Mouse (Mus musculus): ENCODE results near the gene Mtss1l. TPM values are rescaled to one million over a fixed set of nuclear protein-coding genes. Genes with fewer than 3 reads are reported as not detected.

Gene Mtss1l
- polyA plus RNA-seq, 1 experiment from 2014 or later = 5.9 TPM

DNA sequence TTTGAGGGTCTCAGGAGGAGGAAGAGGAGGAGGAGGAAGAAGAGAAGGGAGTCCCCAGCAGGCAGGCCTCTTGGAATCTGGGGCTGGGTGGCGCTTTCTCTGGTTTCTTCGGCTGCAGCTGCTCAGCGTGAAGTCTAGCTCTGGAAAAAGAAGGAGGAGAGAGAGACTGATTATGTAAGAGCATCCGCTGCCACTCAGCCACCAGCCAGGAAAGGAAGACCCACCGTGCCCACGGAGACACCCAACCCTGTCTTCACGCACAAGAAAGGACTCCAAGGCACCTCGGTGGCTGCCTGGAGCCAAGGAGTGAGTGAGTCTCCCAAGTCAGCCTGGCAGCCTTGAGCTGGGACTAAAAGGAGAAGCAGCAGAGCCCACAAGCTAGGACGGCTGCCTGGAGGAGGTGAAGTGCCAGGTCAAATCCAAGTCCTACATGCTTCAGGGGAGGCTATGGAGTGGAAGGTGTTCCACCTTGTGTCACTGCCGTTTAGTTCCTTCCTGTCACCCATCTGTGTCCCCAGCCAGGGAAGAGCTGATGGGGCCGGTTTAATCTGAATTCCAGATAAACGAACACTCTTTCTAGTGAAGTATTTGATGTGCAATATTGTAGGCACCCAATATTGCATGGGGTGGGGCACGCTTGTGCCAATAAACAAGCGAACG, 34.4 kb downstream of the Mtss1l start:
- ATAC-seq (replicated peaks; ENCODE audit: low FRiP score) (no peak), DNase-seq (ENCODE audit: low spot score) (no peak)
- Histone ChIP-seq H3K9me3 (ENCODE audit: control insufficient read depth, low read length) (no peaks in the 10 kb centered on the region), H3K27ac (ENCODE audit: low read depth, low read length) (no peak overlapping the region), H3K4me3 (ENCODE audit: low read depth, low read length) (no peak overlapping the region), H3K27me3 (replicated peaks; ENCODE audit: control insufficient read depth, insufficient read depth, low read length) (no peaks in the 10 kb centered on the region), H3K36me3 (ENCODE audit: control insufficient read depth, insufficient read depth, low read length) (no peaks in the 10 kb centered on the region), H3K4me1 (replicated peaks; ENCODE audit: control insufficient read depth, insufficient read depth, low read length) (no peaks in the 10 kb centered on the region), H3K4me2 (no peak overlapping the region), H3K9ac (ENCODE audit: low read depth, low read length) (no peak overlapping the region)
- WGBS = 51% methylated on average over 15 of the region's 15 CpGs

DNA sequence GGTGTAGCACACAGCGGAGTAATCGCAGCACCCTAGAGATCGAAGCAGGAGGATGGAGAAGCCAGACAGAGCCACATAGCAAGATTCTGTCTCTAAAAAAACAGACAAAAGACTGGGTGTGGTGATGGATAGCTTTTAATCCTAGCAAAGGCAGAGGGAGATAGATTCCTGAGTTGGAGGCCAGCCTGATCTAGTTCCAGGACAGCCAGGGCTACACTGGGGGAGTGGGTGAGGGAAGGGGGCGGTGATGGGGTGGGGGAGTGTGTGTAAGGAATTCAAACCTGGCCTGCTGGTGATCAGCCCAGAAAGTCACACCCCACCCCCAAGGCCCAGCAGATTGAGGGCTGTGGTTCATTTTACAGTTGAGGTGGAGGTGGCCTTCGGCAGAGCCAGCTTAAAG, 34.9 kb downstream of the Mtss1l start:
- no peak for ATAC-seq (replicated peaks; ENCODE audit: low FRiP score)
- WGBS = 75% methylated on average over 5 of the region's 5 CpGs
- DNase-seq (ENCODE audit: low spot score) = no peak

DNA sequence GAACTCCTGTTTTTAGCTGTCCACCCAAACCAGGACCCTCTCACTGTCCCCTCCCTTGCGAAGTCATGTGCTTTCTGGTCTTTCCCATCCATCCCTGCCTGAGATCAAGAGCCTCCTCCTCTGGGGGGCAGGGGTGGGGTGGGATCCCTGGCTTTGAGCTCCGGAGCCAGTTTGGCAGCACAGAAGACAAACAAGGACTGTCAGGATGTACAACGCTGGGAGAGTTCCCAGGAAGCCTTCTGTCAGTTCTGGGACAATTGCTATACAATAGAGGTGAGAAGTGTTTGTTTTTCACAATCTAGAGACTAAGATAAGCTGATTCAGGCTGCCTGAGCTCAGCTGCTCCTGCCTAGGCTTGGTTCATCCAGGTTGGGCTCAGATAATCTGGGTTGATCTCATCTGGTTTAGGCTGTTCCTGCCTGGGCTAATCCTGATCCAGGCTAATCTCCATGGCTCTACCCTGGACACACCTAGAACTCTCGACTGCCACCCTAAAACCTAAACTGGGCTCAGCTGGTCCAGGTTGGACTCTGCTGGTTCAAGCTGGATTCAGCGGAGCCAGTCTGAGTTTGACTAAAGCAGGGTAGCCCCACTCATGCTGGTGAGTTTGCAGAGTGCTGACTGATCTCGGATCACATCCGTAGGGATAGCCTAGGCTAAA, 39.1 kb downstream of the Mtss1l start:
- H3K4me2 ChIP-seq = no peak overlapping the region
- H3K9me3 ChIP-seq (ENCODE audit: control insufficient read depth, low read length) = no peaks in the 10 kb centered on the region
- ATAC-seq (replicated peaks; ENCODE audit: low FRiP score) = no peak
- no peak overlapping the region for H3K9ac ChIP-seq (ENCODE audit: low read depth, low read length)
- 71% methylated on average over 7 of the region's 7 CpGs for WGBS
- DNase-seq (ENCODE audit: low spot score) = no peak
- no peak overlapping the region for H3K27ac ChIP-seq (ENCODE audit: low read depth, low read length)
- no peaks in the 10 kb centered on the region for H3K4me1 ChIP-seq (replicated peaks; ENCODE audit: control insufficient read depth, insufficient read depth, low read length)
- H3K27me3 ChIP-seq (replicated peaks; ENCODE audit: control insufficient read depth, insufficient read depth, low read length) = no peaks in the 10 kb centered on the region
- no peaks in the 10 kb centered on the region for H3K36me3 ChIP-seq (ENCODE audit: control insufficient read depth, insufficient read depth, low read length)
- H3K4me3 ChIP-seq (ENCODE audit: low read depth, low read length) = no peak overlapping the region

More for the DNA sequence above, 34.9 kb downstream of the Mtss1l start:
- Histone ChIP-seq H3K4me3 (ENCODE audit: low read depth, low read length) (no peak overlapping the region), H3K27ac (ENCODE audit: low read depth, low read length) (no peak overlapping the region), H3K4me2 (no peak overlapping the region), H3K4me1 (replicated peaks; ENCODE audit: control insufficient read depth, insufficient read depth, low read length) (no peaks in the 10 kb centered on the region), H3K36me3 (ENCODE audit: control insufficient read depth, insufficient read depth, low read length) (no peaks in the 10 kb centered on the region), H3K27me3 (replicated peaks; ENCODE audit: control insufficient read depth, insufficient read depth, low read length) (no peaks in the 10 kb centered on the region), H3K9me3 (ENCODE audit: control insufficient read depth, low read length) (no peaks in the 10 kb centered on the region), H3K9ac (ENCODE audit: low read depth, low read length) (no peak overlapping the region)

DNA sequence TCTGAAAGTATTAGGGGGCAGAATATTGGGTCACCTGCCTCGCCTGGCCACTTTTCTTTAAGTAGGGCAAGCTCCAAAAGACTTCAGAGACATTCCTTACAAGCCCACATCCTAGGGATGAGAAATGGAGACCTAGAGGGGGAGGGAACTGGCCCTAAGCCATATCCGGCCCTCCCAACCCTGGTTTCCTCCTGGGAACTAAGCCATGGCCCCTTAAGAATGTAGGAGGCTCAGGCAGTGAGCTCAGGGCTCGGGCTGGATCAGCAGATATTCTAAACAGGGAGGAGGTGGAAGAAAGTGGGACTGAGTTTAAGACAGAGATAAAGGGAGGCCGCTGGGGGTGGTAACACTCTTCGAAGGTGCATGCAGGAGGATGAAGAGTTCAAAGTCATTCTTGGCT, 39.9 kb downstream of the Mtss1l start:
- no peak for DNase-seq (ENCODE audit: low spot score)
- Histone ChIP-seq H3K4me3 (ENCODE audit: low read depth, low read length) (no peak overlapping the region), H3K9me3 (ENCODE audit: control insufficient read depth, low read length) (no peaks in the 10 kb centered on the region), H3K4me2 (no peak overlapping the region), H3K4me1 (replicated peaks; ENCODE audit: control insufficient read depth, insufficient read depth, low read length) (no peaks in the 10 kb centered on the region), H3K9ac (ENCODE audit: low read depth, low read length) (no peak overlapping the region), H3K36me3 (ENCODE audit: control insufficient read depth, insufficient read depth, low read length) (no peaks in the 10 kb centered on the region), H3K27ac (ENCODE audit: low read depth, low read length) (no peak overlapping the region), H3K27me3 (replicated peaks; ENCODE audit: control insufficient read depth, insufficient read depth, low read length) (no peaks in the 10 kb centered on the region)
- 40% methylated on average over 5 of the region's 5 CpGs for WGBS
- ATAC-seq (replicated peaks; ENCODE audit: low FRiP score) = no peak; the same call in 1 of the 2 replicates

DNA sequence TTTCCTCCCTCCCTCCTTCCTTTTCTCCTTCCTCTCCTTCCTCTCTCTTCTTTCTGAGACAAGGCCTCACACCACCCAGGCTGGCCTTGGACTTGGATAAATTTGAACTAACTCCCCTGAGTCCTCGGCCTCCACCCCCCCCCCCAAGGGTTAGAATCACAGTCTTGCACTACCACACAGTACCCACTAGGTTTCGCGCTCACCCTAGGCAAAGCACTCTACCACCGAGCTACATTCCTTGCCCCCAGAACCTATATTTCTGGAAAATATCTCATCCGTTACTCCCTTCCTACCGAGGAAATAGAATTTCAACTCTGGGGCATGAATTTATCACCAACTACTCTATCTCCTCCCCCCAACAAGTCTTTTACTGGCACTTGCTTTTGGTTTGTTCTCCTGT, 40.7 kb downstream of the Mtss1l start:
- no peak overlapping the region for H3K27ac ChIP-seq (ENCODE audit: low read depth, low read length)
- H3K4me1 ChIP-seq (replicated peaks; ENCODE audit: control insufficient read depth, insufficient read depth, low read length) = no peaks in the 10 kb centered on the region
- H3K27me3 ChIP-seq (replicated peaks; ENCODE audit: control insufficient read depth, insufficient read depth, low read length) = no peaks in the 10 kb centered on the region
- H3K9ac ChIP-seq (ENCODE audit: low read depth, low read length) = no peak overlapping the region
- no peaks in the 10 kb centered on the region for H3K9me3 ChIP-seq (ENCODE audit: control insufficient read depth, low read length)
- H3K36me3 ChIP-seq (ENCODE audit: control insufficient read depth, insufficient read depth, low read length) = no peaks in the 10 kb centered on the region
- 65% methylated on average over 6 of the region's 6 CpGs for WGBS
- ATAC-seq (replicated peaks; ENCODE audit: low FRiP score) (no peak), DNase-seq (ENCODE audit: low spot score) (no peak)
- H3K4me3 ChIP-seq (ENCODE audit: low read depth, low read length) = no peak overlapping the region
- no peak overlapping the region for H3K4me2 ChIP-seq

DNA sequence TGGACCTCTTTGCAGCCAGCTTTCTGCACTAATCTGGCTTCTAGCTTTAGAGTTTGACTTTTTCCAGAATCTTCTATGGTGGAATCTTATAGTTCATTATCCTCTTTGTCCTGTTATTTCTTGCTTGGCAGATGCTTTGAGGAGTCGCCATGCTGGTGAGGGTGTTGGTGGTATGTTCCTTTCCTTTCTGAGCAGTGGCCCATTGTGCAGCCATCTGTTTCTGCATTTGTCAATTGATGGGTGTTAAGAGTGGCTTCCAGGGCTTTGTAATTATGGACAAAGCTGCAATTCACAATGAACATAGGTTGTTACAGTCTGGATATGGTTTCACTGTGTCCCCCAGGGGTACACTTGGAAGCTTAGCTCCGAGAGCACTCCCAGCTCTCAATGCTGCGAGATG, 43.4 kb downstream of the Mtss1l start:
- no peaks in the 10 kb centered on the region for H3K27me3 ChIP-seq (replicated peaks; ENCODE audit: control insufficient read depth, insufficient read depth, low read length)
- no peak for DNase-seq (ENCODE audit: low spot score)
- no peak overlapping the region for H3K4me3 ChIP-seq (ENCODE audit: low read depth, low read length)
- 81% methylated on average over 3 of the region's 3 CpGs for WGBS
- no peak for ATAC-seq (replicated peaks; ENCODE audit: low FRiP score)
- H3K36me3 ChIP-seq (ENCODE audit: control insufficient read depth, insufficient read depth, low read length) = no peaks in the 10 kb centered on the region
- no peak overlapping the region for H3K4me2 ChIP-seq
- no peak overlapping the region for H3K27ac ChIP-seq (ENCODE audit: low read depth, low read length)
- no peak overlapping the region for H3K9ac ChIP-seq (ENCODE audit: low read depth, low read length)
- no peaks in the 10 kb centered on the region for H3K9me3 ChIP-seq (ENCODE audit: control insufficient read depth, low read length)
- no peaks in the 10 kb centered on the region for H3K4me1 ChIP-seq (replicated peaks; ENCODE audit: control insufficient read depth, insufficient read depth, low read length)

DNA sequence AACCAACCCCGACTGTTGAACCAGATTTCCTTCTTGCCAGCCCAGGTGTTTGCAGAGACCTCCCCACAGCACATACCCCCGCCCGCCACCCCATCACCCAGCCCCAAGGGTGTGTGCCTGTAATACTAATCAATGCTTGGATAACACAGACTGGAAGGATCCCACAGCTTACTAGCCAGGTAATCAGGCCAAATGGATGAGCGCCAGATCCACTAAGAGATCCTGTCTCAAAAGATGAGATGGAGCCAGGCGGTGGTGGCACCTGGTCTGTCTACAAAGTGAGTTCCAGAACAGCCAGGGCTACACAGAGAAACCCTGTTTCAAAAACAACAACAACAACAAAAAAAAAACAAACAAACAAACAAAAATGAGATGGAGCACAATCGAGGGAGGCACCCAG, 46.0 kb downstream of the Mtss1l start:
- Histone ChIP-seq H3K4me3 (ENCODE audit: low read depth, low read length) (no peak overlapping the region), H3K9me3 (ENCODE audit: control insufficient read depth, low read length) (no peaks in the 10 kb centered on the region), H3K27me3 (replicated peaks; ENCODE audit: control insufficient read depth, insufficient read depth, low read length) (no peaks in the 10 kb centered on the region), H3K27ac (ENCODE audit: low read depth, low read length) (no peak overlapping the region), H3K4me1 (replicated peaks; ENCODE audit: control insufficient read depth, insufficient read depth, low read length) (no peaks in the 10 kb centered on the region), H3K9ac (ENCODE audit: low read depth, low read length) (no peak overlapping the region), H3K4me2 (no peak overlapping the region), H3K36me3 (ENCODE audit: control insufficient read depth, insufficient read depth, low read length) (no peaks in the 10 kb centered on the region)
- WGBS = 81% methylated on average over 6 of the region's 6 CpGs
- ATAC-seq (replicated peaks; ENCODE audit: low FRiP score) (no peak), DNase-seq (ENCODE audit: low spot score) (no peak)

DNA sequence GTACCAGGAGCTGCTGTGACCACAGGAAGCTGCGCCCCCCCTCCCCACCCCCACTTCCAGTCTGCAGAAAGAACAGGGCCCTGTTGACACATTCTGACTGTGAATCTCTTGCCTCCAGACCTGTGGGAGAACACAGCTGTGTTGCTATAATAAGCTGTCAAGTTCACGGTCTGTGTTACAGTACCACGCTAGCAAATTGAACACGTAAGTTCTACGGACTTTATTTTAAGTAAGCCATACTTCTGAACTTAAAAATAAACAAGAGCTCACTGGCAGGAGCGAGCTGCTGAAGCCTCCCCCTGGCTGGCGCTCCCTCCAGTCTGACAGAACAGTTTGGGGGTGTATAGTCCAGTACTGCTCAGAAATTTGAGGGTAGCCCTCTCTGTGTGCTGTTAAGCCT, 51.2 kb downstream of the Mtss1l start:
- DNase-seq (ENCODE audit: low spot score) (no peak), ATAC-seq (replicated peaks; ENCODE audit: low FRiP score) (no peak)
- Histone ChIP-seq H3K4me2 (no peak overlapping the region), H3K4me1 (replicated peaks; ENCODE audit: control insufficient read depth, insufficient read depth, low read length) (no peaks in the 10 kb centered on the region), H3K9ac (ENCODE audit: low read depth, low read length) (no peak overlapping the region), H3K27ac (ENCODE audit: low read depth, low read length) (no peak overlapping the region), H3K27me3 (replicated peaks; ENCODE audit: control insufficient read depth, insufficient read depth, low read length) (no peaks in the 10 kb centered on the region), H3K4me3 (ENCODE audit: low read depth, low read length) (no peak overlapping the region), H3K9me3 (ENCODE audit: control insufficient read depth, low read length) (no peaks in the 10 kb centered on the region), H3K36me3 (ENCODE audit: control insufficient read depth, insufficient read depth, low read length) (no peaks in the 10 kb centered on the region)
- 71% methylated on average over 7 of the region's 7 CpGs for WGBS

DNA sequence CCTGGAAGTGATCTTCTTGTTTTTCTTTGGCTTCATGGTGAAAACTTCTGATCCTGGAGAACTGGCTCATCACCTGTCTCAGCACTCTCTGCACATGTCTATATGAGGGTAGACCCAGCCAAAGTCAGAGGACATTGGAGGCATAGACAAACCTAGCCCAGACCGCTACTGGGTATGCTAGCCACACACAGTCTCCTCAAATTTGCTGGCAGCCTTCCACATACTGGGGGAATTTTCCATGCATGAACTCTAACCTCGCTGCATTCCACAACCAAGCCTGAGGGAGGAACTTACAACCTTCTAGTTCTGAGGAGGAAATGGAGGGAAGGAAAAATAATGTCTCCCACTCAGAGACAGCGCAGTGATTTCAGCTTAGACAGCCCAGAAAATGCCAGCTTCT, 52.8 kb downstream of the Mtss1l start:
- Histone ChIP-seq H3K4me3 (ENCODE audit: low read depth, low read length) (no peak overlapping the region), H3K9me3 (ENCODE audit: control insufficient read depth, low read length) (no peaks in the 10 kb centered on the region), H3K36me3 (ENCODE audit: control insufficient read depth, insufficient read depth, low read length) (no peaks in the 10 kb centered on the region), H3K27me3 (replicated peaks; ENCODE audit: control insufficient read depth, insufficient read depth, low read length) (no peaks in the 10 kb centered on the region), H3K27ac (ENCODE audit: low read depth, low read length) (no peak overlapping the region), H3K9ac (ENCODE audit: low read depth, low read length) (no peak overlapping the region), H3K4me1 (replicated peaks; ENCODE audit: control insufficient read depth, insufficient read depth, low read length) (no peaks in the 10 kb centered on the region), H3K4me2 (no peak overlapping the region)
- DNase-seq (ENCODE audit: low spot score) (no peak), ATAC-seq (replicated peaks; ENCODE audit: low FRiP score) (no peak)
- WGBS = 75% methylated on average over 3 of the region's 3 CpGs

Data from liver, embryonic 11.5 days (tissue).